Mouse (Mus musculus): Measurements from ENCODE around the gene Pcsk4. TPM values are rescaled to one million over a fixed set of nuclear protein-coding genes. Genes with fewer than 3 reads are reported as not detected.

Gene Pcsk4
- polyA plus RNA-seq, 1 experiment from 2014 or later, result 3.8 TPM

DNA sequence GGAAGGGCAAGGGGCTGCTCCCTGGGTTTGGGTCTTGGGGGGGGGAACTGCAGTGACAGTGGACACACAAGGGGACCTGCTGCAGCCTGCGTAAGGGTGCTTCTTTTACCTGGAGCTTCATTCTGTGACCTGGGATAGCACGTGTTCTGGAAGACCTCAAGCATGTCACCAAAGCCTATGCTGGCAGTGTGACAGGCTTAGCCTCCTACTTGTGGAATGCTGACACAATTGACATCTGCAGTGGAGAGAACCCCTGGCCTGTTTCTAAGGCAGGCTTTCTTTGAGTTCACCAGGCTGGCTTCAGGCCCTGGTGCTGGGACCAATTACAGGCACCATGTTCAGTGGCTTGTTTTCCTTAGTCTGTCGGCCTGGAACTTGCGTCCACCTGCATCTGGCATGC, 35.0 kb downstream of the Pcsk4 start:
- H3K36me3 ChIP-seq (ENCODE audit: control insufficient read depth, insufficient read depth, low read length), result peaks cover 11% of the 10 kb centered on the region
- DNase-seq (ENCODE audit: low spot score) (no peak), ATAC-seq (replicated peaks; ENCODE audit: low FRiP score) (no peak)
- H3K9me3 ChIP-seq (ENCODE audit: control insufficient read depth, low read length), result no peaks in the 10 kb centered on the region
- no peak overlapping the region for H3K4me3 ChIP-seq (ENCODE audit: low read depth, low read length)
- peaks cover 31% of the 10 kb centered on the region for H3K4me1 ChIP-seq (replicated peaks; ENCODE audit: control insufficient read depth, insufficient read depth, low read length)
- 76% methylated on average over 4 of the region's 4 CpGs for WGBS
- no peak overlapping the region for H3K27ac ChIP-seq (ENCODE audit: low read depth, low read length)
- H3K4me2 ChIP-seq (ENCODE audit: low read depth, low read length, severe bottlenecking), result no peak overlapping the region
- H3K9ac ChIP-seq (ENCODE audit: low read length), result 0 out of 2 replicates have a peak overlapping the region, but pooled peaks have one; percentile 3
- H3K27me3 ChIP-seq (ENCODE audit: control insufficient read depth, insufficient read depth, low read length), result 0 out of 2 replicates have a peak, but pooled peaks cover 2% of the 10 kb centered on the region

- DNase-seq (ENCODE audit: low spot score), result no peak
- Histone ChIP-seq H3K27ac (ENCODE audit: low read depth, low read length) (peak overlapping the region; percentile 86; the same call in 1 of the 2 replicates), H3K4me2 (ENCODE audit: low read depth, low read length, severe bottlenecking) (peak overlapping the region; percentile 100), H3K27me3 (ENCODE audit: control insufficient read depth, insufficient read depth, low read length) (0 out of 2 replicates have a peak, but pooled peaks cover 2% of the 10 kb centered on the region), H3K36me3 (ENCODE audit: control insufficient read depth, insufficient read depth, low read length) (peaks cover 11% of the 10 kb centered on the region), H3K9ac (ENCODE audit: low read length) (peak overlapping the region; percentile 99), H3K9me3 (ENCODE audit: control insufficient read depth, low read length) (no peaks in the 10 kb centered on the region), H3K4me3 (ENCODE audit: low read depth, low read length) (peak overlapping the region; percentile 95), H3K4me1 (replicated peaks; ENCODE audit: control insufficient read depth, insufficient read depth, low read length) (peaks cover 26% of the 10 kb centered on the region)
- 23% methylated on average over 13 of the region's 14 CpGs for WGBS
- no peak for ATAC-seq (replicated peaks; ENCODE audit: low FRiP score)
Observed at GRCm38 (mm10) chr10:80293325-80293724, 36.0 kb downstream of the Pcsk4 start.

GRCm38 (mm10) chr10:80292251-80293146, 36.8 kb downstream of the Pcsk4 start, which contains the start of gene Rps15:
TSS of gene Rps15 (plus strand) at chr10:80292453.
- Histone ChIP-seq H3K4me3 (ENCODE audit: low read depth, low read length) (peak within 1 kb of the TSS; percentile 95), H3K27me3 (ENCODE audit: control insufficient read depth, insufficient read depth, low read length) (0 out of 2 replicates have a peak, but pooled peaks cover under 1% of the 10 kb centered on the region), H3K36me3 (ENCODE audit: control insufficient read depth, insufficient read depth, low read length) (peaks cover 11% of the 10 kb centered on the region), H3K27ac (ENCODE audit: low read depth, low read length) (peak within 1 kb of the TSS; percentile 86), H3K9me3 (ENCODE audit: control insufficient read depth, low read length) (no peaks in the 10 kb centered on the region), H3K9ac (ENCODE audit: low read length) (peak within 1 kb of the TSS; percentile 99), H3K4me2 (ENCODE audit: low read depth, low read length, severe bottlenecking) (peak within 1 kb of the TSS; percentile 100), H3K4me1 (replicated peaks; ENCODE audit: control insufficient read depth, insufficient read depth, low read length) (peaks cover 21% of the 10 kb centered on the region)
- under 1% methylated on average over 72 of the region's 72 CpGs for WGBS
- ATAC-seq (replicated peaks; ENCODE audit: low FRiP score) (peak; percentile 80), DNase-seq (ENCODE audit: low spot score) (peak; percentile 99)

GRCm38 (mm10) chr10:80288657-80289056, 40.6 kb downstream of the Pcsk4 start:
- ATAC-seq (replicated peaks; ENCODE audit: low FRiP score), result no peak
- peaks cover 5% of the 10 kb centered on the region; the same call in 1 of the 2 replicates for H3K36me3 ChIP-seq (ENCODE audit: control insufficient read depth, insufficient read depth, low read length)
- H3K4me2 ChIP-seq (ENCODE audit: low read depth, low read length, severe bottlenecking), result no peak overlapping the region
- 77% methylated on average over 8 of the region's 8 CpGs for WGBS
- no peak overlapping the region for H3K27ac ChIP-seq (ENCODE audit: low read depth, low read length)
- no peak overlapping the region for H3K9ac ChIP-seq (ENCODE audit: low read length)
- H3K27me3 ChIP-seq (ENCODE audit: control insufficient read depth, insufficient read depth, low read length), result no peaks in the 10 kb centered on the region
- no peaks in the 10 kb centered on the region for H3K9me3 ChIP-seq (ENCODE audit: control insufficient read depth, low read length)
- H3K4me1 ChIP-seq (replicated peaks; ENCODE audit: control insufficient read depth, insufficient read depth, low read length), result peaks cover 7% of the 10 kb centered on the region; the same call in 1 of the 2 replicates
- no peak for DNase-seq (ENCODE audit: low spot score)
- H3K4me3 ChIP-seq (ENCODE audit: low read depth, low read length), result no peak overlapping the region

GRCm38 (mm10) chr10:80288097-80288496, 41.2 kb downstream of the Pcsk4 start:
- no peak for DNase-seq (ENCODE audit: low spot score)
- peaks cover 4% of the 10 kb centered on the region; the same call in 1 of the 2 replicates for H3K4me1 ChIP-seq (replicated peaks; ENCODE audit: control insufficient read depth, insufficient read depth, low read length)
- 93% methylated on average over 12 of the region's 12 CpGs for WGBS
- peaks cover 5% of the 10 kb centered on the region; the same call in 1 of the 2 replicates for H3K36me3 ChIP-seq (ENCODE audit: control insufficient read depth, insufficient read depth, low read length)
- H3K9ac ChIP-seq (ENCODE audit: low read length), result no peak overlapping the region
- H3K27me3 ChIP-seq (ENCODE audit: control insufficient read depth, insufficient read depth, low read length), result no peaks in the 10 kb centered on the region
- no peak overlapping the region for H3K27ac ChIP-seq (ENCODE audit: low read depth, low read length)
- no peak for ATAC-seq (replicated peaks; ENCODE audit: low FRiP score)
- H3K4me2 ChIP-seq (ENCODE audit: low read depth, low read length, severe bottlenecking), result no peak overlapping the region
- no peak overlapping the region for H3K4me3 ChIP-seq (ENCODE audit: low read depth, low read length)
- H3K9me3 ChIP-seq (ENCODE audit: control insufficient read depth, low read length), result no peaks in the 10 kb centered on the region

DNA sequence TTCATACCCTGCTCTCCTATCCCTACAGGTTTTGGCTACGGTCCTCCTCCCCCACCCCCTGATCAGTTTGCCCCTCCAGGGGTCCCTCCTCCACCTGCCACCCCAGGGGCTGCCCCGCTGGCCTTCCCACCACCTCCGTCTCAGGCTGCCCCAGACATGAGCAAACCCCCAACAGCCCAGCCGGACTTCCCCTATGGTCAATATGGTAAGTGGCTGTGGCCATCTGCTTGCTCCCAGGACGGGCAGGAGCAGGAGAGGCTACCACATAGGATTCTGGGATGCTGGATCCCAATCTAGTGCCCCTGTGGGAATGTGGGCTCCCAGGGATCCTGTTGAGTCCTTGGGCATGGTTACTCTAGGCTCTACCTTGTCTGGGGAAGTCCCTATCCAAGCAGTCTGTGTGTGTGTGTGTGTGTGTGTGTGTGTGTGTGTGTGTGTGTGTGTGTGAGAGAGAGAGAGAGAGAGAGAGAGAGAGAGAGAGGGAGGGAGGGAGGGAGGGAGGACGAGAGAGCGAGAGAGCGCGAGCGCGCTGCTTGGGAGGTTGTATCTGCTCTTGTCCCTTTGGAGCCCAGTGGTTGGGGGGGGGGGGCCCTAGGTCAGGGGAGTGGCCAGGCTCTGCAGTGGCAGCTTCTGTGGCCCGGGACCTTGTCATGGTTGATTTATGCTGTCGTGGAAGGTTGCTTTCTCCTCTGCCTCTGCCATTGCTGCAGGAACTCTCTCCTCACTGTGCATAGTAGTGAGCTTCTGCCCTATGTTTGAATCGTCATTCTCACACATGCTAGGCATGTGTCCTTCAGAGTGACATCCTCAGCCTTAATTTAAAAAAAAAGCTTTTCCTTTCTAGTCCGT, 43.9 kb downstream of the Pcsk4 start:
- Histone ChIP-seq H3K27me3 (ENCODE audit: control insufficient read depth, insufficient read depth, low read length) (no peaks in the 10 kb centered on the region), H3K27ac (ENCODE audit: low read depth, low read length) (no peak overlapping the region), H3K4me1 (replicated peaks; ENCODE audit: control insufficient read depth, insufficient read depth, low read length) (no peaks in the 10 kb centered on the region), H3K4me3 (ENCODE audit: low read depth, low read length) (no peak overlapping the region), H3K9ac (ENCODE audit: low read length) (no peak overlapping the region), H3K36me3 (ENCODE audit: control insufficient read depth, insufficient read depth, low read length) (peaks cover 5% of the 10 kb centered on the region; the same call in 1 of the 2 replicates), H3K4me2 (ENCODE audit: low read depth, low read length, severe bottlenecking) (no peak overlapping the region), H3K9me3 (ENCODE audit: control insufficient read depth, low read length) (no peaks in the 10 kb centered on the region)
- 86% methylated on average over 11 of the region's 15 CpGs for WGBS
- no peak for DNase-seq (ENCODE audit: low spot score)
- ATAC-seq (replicated peaks; ENCODE audit: low FRiP score), result no peak

GRCm38 (mm10) chr10:80282481-80283441, 46.5 kb downstream of the Pcsk4 start:
- Histone ChIP-seq H3K36me3 (ENCODE audit: control insufficient read depth, insufficient read depth, low read length) (peaks cover 21% of the 10 kb centered on the region), H3K9me3 (ENCODE audit: control insufficient read depth, low read length) (no peaks in the 10 kb centered on the region), H3K9ac (ENCODE audit: low read length) (no peak overlapping the region), H3K4me2 (ENCODE audit: low read depth, low read length, severe bottlenecking) (no peak overlapping the region), H3K4me1 (replicated peaks; ENCODE audit: control insufficient read depth, insufficient read depth, low read length) (no peaks in the 10 kb centered on the region), H3K27ac (ENCODE audit: low read depth, low read length) (no peak overlapping the region), H3K4me3 (ENCODE audit: low read depth, low read length) (no peak overlapping the region), H3K27me3 (ENCODE audit: control insufficient read depth, insufficient read depth, low read length) (no peaks in the 10 kb centered on the region)
- DNase-seq (ENCODE audit: low spot score), result no peak
- WGBS, result 89% methylated on average over 20 of the region's 20 CpGs
- no peak for ATAC-seq (replicated peaks; ENCODE audit: low FRiP score)

All from forebrain, embryonic 11.5 days (tissue).